Mouse (Mus musculus) CH12.LX (cell line): ENCODE measurements around the gene RPS10-NUDT3. TPM values are rescaled to one million over a fixed set of nuclear protein-coding genes. Genes with fewer than 3 reads are reported as not detected.
A peak's percentile ranks its signal among the peaks of the same experiment; 100 is the strongest.

Experiments
- DNase-seq: peaks from one replicate; pipeline ENCODE4 v3.0.0-alpha.2; 2013; ENCODE audit errors: extremely low read depth
- H3K27ac ChIP-seq: 2 replicates; pipeline ENCODE4 v1.5.1; 2012; ENCODE audit warnings: low read depth, mild to moderate bottlenecking, control low read depth, moderate library complexity; ENCODE audit not compliant: insufficient read depth
- H3K27me3 ChIP-seq: replicated peaks from 2 replicates; pipeline ENCODE3; 2012; ENCODE audit warnings: inconsistent platforms
- H3K36me3 ChIP-seq, 2 experiments: replicated peaks in 1 of 2; 2 replicates each; pipeline versions ENCODE3 to v1.6.1; 2012; ENCODE audit warnings: inconsistent platforms in 1 of 2, low read length in 1 of 2, mild to moderate bottlenecking in 1 of 2, mixed read lengths in 1 of 2, moderate library complexity in 1 of 2; ENCODE audit not compliant: control insufficient read depth in 1 of 2, insufficient read depth in 1 of 2
- H3K4me1 ChIP-seq, 2 experiments: 2 replicates each; pipeline ENCODE4 v1.6.1; 2012; ENCODE audit warnings: inconsistent platforms in 1 of 2, moderate library complexity in 1 of 2; ENCODE audit not compliant: insufficient read depth in 2 of 2, control insufficient read depth in 1 of 2
- H3K4me2 ChIP-seq: 2 replicates; pipeline ENCODE4 v1.6.1; 2012; ENCODE audit warnings: low read depth, mild to moderate bottlenecking, control low read depth; ENCODE audit not compliant: poor library complexity, insufficient read depth, severe bottlenecking
- H3K4me3 ChIP-seq, 3 experiments: fragments of 150-350 bp in 1 of 3; sonication (generic) in 1 of 3; replicated peaks in 1 of 3; 2 replicates each; pipeline versions ENCODE3 to v1.5.1; 2011 to 2012; ENCODE audit warnings: low read depth in 2 of 3, low read length in 2 of 3, mild to moderate bottlenecking in 2 of 3, moderate library complexity in 2 of 3, control low read depth in 1 of 3, improper control_type of control experiment in 1 of 3, inconsistent platforms in 1 of 3, mixed read lengths in 1 of 3; ENCODE audit not compliant: poor library complexity in 1 of 3
- H3K79me2 ChIP-seq: replicated peaks from 2 replicates; pipeline ENCODE4 v1.6.1; 2012; ENCODE audit warnings: mild to moderate bottlenecking, moderate library complexity; ENCODE audit not compliant: control insufficient read depth, poor library complexity, insufficient read depth, severe bottlenecking; ENCODE audit errors: extremely low read depth
- H3K9ac ChIP-seq: 2 replicates; pipeline ENCODE4 v1.6.1; 2012; ENCODE audit warnings: low read depth, mild to moderate bottlenecking, control low read depth, moderate library complexity; ENCODE audit not compliant: insufficient read depth
- H3K9me3 ChIP-seq: replicated peaks from 2 replicates; pipeline ENCODE3; 2012; ENCODE audit warnings: low read length, inconsistent platforms, mixed read lengths
- GABPA ChIP-seq: IDR thresholded peaks from 2 replicates; pipeline ENCODE4 v1.6.1; 2012; ENCODE audit warnings: low read depth, low read length, improper control_type of control experiment, inconsistent platforms; ENCODE audit not compliant: insufficient replicate concordance
- IRF4 ChIP-seq: IDR thresholded peaks from 2 replicates; pipeline ENCODE4 v1.6.1; 2014; ENCODE audit warnings: low read depth, mild to moderate bottlenecking, inconsistent platforms, low read length, improper control_type of control experiment
- JUND ChIP-seq: conservative IDR thresholded peaks from 2 replicates; pipeline ENCODE4 v1.6.1; 2011; ENCODE audit warnings: low read depth, low read length, improper control_type of control experiment
- KAT2A ChIP-seq: IDR thresholded peaks from 2 replicates; pipeline ENCODE4 v1.6.1; 2012; ENCODE audit warnings: low read length, improper control_type of control experiment, inconsistent platforms; ENCODE audit not compliant: insufficient replicate concordance
- MAZ ChIP-seq: IDR thresholded peaks from 2 replicates; pipeline ENCODE4 v1.6.1; 2012; ENCODE audit warnings: low read depth, mild to moderate bottlenecking, inconsistent platforms, low read length, improper control_type of control experiment, moderate library complexity
- MEF2A ChIP-seq: IDR thresholded peaks from 2 replicates; pipeline ENCODE4 v1.6.1; 2014; ENCODE audit warnings: low read depth, mild to moderate bottlenecking, inconsistent platforms, low read length, improper control_type of control experiment, borderline replicate concordance
- NELFE ChIP-seq: IDR thresholded peaks from 2 replicates; pipeline ENCODE4 v1.6.1; 2011; ENCODE audit warnings: low read depth, low read length, improper control_type of control experiment
- PAX5 ChIP-seq: IDR thresholded peaks from 2 replicates; pipeline ENCODE4 v1.6.1; 2012; ENCODE audit warnings: low read length, inconsistent platforms, mixed read lengths
- RCOR1 ChIP-seq: conservative IDR thresholded peaks from 2 replicates; pipeline ENCODE4 v1.6.1; 2012; ENCODE audit warnings: low read depth, mild to moderate bottlenecking, inconsistent platforms, low read length, improper control_type of control experiment
- TCF12 ChIP-seq: IDR thresholded peaks from 2 replicates; pipeline ENCODE4 v1.6.1; 2014; ENCODE audit warnings: low read depth, mild to moderate bottlenecking, inconsistent platforms, low read length, improper control_type of control experiment
- UBTF ChIP-seq: IDR thresholded peaks from 2 replicates; pipeline ENCODE4 v1.6.1; 2012; ENCODE audit warnings: low read depth, mild to moderate bottlenecking, inconsistent platforms, low read length, improper control_type of control experiment, moderate library complexity
- USF1 ChIP-seq: IDR thresholded peaks from 2 replicates; pipeline ENCODE4 v1.6.1; 2014; ENCODE audit warnings: low read depth, mild to moderate bottlenecking, inconsistent platforms, low read length, improper control_type of control experiment
- USF2 ChIP-seq: conservative IDR thresholded peaks from 2 replicates; pipeline ENCODE4 v1.6.1; 2011; ENCODE audit warnings: low read depth, low read length, improper control_type of control experiment
- dilution Hi-C: fragments of 300-500 bp; cut with MboI; formaldehyde crosslinking; loops from 2 replicates; pipeline ENCODE4 v1.14.3; 2020; ENCODE audit warnings: low sequenced_read_pairs; ENCODE audit not compliant: extremely low pct_unique_long_range_greater_than_20kb, extremely low pct_ligation_motif_present
- in situ Hi-C: fragments of 300-500 bp; cut with MboI; formaldehyde crosslinking; loops from 3 replicates; pipeline ENCODE4 v1.14.3; 2019; ENCODE audit warnings: low sequenced_read_pairs, low pct_ligation_motif_present, low pct_unique_long_range_greater_than_20kb, mixed read lengths
- polyA plus RNA-seq: library from polyadenylated mRNA; unstranded; fragments of >175 nt; gene quantifications from 2 replicates; pipeline ENCODE4 v1.2.1, GENCODE M21; 2012; ENCODE audit warnings: low read depth; ENCODE audit not compliant: insufficient read length
- total RNA-seq, 2 experiments: library from RNA; depleted of rRNA; stranded (reverse); fragments of 300-350 nt in 1 of 2; fragments of >200 nt in 1 of 2; gene quantifications; 2 replicates each; pipeline ENCODE4 v1.2.3; 2012 to 2014

Gene RPS10-NUDT3
- total and polyA plus RNA-seq, 3 experiments: 30.3 TPM; not detected in 2

- Histone ChIP-seq H3K4me1 (peaks cover 5 to 41% of the 10 kb centered on the region in 2 experiments), H3K4me2 (no peak overlapping the region), H3K27me3 (no peaks in the 10 kb centered on the region), H3K4me3 (no peak overlapping the region), H3K9me3 (no peaks in the 10 kb centered on the region), H3K79me2 (peaks cover 4% of the 10 kb centered on the region), H3K9ac (no peak overlapping the region), H3K36me3 (peaks cover 29 to 49% of the 10 kb centered on the region in 2 experiments), H3K27ac (no peak overlapping the region)
- TF ChIP-seq UBTF (no peak), KAT2A (no peak), MAZ (no peak), RCOR1 (no peak)
- dilution Hi-C loops (no loop called here), in situ Hi-C loops (no loop called here)
- DNase-seq: no peak
Measured at GRCm38 (mm10) chr17:27596376-27597190, 38.4 kb downstream of the RPS10-NUDT3 start.

GRCm38 (mm10) chr17:27595659-27596375 lies 39.2 kb downstream of the RPS10-NUDT3 start:
- Histone ChIP-seq H3K27me3 (no peaks in the 10 kb centered on the region), H3K27ac (no peak overlapping the region), H3K9me3 (no peaks in the 10 kb centered on the region), H3K36me3 (peaks cover 29 to 56% of the 10 kb centered on the region in 2 experiments), H3K9ac (no peak overlapping the region), H3K4me1 (peaks cover 8 to 38% of the 10 kb centered on the region in 2 experiments), H3K4me3 (no peak overlapping the region), H3K4me2 (no peak overlapping the region), H3K79me2 (peaks cover 4% of the 10 kb centered on the region)
- dilution Hi-C loops: no loop called here
- DNase-seq: no peak
- TF ChIP-seq PAX5 (no peak), USF2 (no peak), NELFE (no peak), TCF12 (no peak), JUND (no peak), USF1 (no peak), IRF4 (no peak), GABPA (no peak), RCOR1 (no peak)
- in situ Hi-C loops: no loop called here

DNA sequence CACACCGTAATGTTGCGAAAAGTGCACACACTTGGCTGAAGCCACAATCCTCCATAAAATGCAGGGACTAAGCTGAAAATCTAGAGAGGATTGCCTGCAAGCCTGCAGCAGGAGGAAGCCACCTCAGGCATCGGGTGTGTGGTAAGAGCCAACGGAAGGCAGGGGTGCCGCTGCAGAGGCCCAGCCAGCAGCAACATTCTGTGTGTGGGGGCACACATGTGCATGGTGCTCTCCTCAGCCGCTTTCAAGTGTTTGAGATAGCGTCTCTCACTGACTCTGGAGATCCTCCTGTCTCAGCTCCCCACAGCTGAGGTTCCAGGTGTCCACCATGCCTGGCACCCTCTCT lies 42.5 kb downstream of the RPS10-NUDT3 start:
- peaks cover 8 to 27% of the 10 kb centered on the region in 2 experiments for H3K4me1 ChIP-seq
- H3K27ac ChIP-seq: peak overlapping the region; percentile 26
- no peaks in the 10 kb centered on the region for H3K27me3 ChIP-seq
- peak overlapping the region in 1 of 3 experiments; percentile 31 for H3K4me3 ChIP-seq
- dilution Hi-C loops: no loop called here
- H3K4me2 ChIP-seq: no peak overlapping the region
- TF ChIP-seq MEF2A: no peak
- no peaks in the 10 kb centered on the region for H3K9me3 ChIP-seq
- no peak for DNase-seq
- H3K36me3 ChIP-seq: peaks cover 39 to 86% of the 10 kb centered on the region in 2 experiments
- in situ Hi-C loops: no loop called here
- no peak overlapping the region for H3K9ac ChIP-seq
- no peaks in the 10 kb centered on the region for H3K79me2 ChIP-seq
